Mouse (Mus musculus) MEL-GATA-1-ER (cell line): ENCODE results near the gene Mthfd1l.
"Not testable (repeated sequence)": the region's sequence is repeated elsewhere in the genome, so short reads cannot be mapped to it uniquely, and the experiment has no call there.

Experiments
- DNase-seq: peaks from one replicate; pipeline ENCODE4 v3.0.0-alpha.2; 2012; ENCODE audit warnings: low read depth; ENCODE audit errors: extremely low read depth

The Mthfd1l gene

DNA sequence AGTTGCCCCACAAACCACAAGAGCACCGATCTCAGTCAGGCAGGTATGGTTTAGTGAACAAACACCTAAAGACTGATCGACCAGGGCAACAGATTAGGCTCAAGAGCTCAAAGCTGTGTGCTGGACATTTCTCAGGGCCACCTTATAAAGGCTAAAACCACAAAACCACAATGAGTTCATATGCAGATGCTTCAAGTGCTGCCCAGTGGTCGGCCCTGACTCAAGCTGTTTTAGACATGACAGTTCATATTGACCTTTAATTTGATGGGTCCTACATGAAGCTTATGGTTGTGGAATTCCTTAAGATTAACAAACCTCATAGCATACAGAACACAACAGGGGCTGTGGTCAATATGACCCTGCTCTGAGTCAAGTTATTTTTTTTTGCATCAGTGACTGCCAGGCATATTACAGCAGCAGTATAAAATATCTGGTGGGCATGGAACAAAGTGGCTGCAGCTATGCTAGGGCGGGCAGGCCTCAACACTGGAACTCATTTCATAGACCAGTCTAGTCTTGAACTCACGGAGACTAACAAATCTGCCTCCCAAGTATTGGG is 227.7 kb downstream of the Mthfd1l start:
- DNase-seq = no peak

DNA sequence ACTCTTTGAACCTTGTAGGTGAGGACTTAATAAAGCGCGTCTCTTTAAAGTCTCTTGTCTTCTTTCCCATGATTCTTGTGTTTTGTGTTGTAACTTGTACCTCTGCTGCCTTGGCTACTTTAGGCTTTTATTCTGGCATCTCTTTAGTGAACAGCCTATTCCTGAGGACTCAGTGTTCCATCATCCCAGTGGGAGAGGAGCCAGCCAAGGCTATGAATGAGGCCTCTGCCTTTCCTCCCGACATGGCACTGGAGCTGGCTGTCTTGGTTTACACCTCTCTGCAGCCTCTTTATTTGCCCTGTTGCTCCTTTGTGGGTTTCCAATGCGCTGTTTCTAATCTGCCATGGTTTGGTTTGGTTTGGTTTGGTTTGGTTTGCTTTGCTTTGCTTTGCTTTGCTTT is 228.2 kb downstream of the Mthfd1l start:
- no peak for DNase-seq

DNA sequence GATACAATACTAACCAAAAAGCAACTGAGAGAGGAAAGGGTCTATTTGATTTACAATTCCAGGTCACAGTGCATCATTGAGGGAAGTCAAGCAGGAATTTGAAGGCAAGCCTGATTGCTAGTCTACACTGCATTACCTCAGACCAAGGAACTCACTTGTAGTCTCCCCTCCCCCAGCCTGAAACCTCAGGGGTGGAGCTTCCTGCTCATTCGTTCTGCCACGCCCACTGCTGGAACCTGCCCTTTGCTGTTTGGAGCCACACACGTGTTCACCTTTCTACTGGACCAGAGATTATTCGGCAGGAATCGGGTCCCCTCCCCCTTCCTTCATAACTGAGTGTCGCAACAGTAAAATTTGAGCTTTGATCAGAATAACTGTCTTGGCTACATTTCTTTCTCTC is 230.7 kb downstream of the Mthfd1l start:
- not testable (repeated sequence) for DNase-seq

DNA sequence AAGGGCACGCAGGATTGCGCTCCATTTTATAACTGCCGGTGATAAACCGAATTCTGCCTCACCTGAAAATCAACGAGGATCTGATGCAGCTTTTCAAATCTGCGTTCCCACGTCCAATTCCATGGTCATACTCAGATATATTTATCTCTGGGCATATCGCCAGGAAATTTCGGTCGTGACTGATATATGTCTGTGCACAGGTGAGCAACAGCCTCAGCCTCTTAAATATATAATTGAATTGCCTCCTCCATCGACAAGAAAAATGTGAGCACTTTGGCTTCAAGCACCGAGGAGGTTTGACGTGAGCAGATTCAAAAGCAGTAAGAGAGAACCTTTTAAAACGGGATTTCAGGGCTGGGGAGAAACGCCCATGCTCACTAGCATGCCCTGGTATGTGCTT is 236.1 kb downstream of the Mthfd1l start:
- no peak for DNase-seq

DNA sequence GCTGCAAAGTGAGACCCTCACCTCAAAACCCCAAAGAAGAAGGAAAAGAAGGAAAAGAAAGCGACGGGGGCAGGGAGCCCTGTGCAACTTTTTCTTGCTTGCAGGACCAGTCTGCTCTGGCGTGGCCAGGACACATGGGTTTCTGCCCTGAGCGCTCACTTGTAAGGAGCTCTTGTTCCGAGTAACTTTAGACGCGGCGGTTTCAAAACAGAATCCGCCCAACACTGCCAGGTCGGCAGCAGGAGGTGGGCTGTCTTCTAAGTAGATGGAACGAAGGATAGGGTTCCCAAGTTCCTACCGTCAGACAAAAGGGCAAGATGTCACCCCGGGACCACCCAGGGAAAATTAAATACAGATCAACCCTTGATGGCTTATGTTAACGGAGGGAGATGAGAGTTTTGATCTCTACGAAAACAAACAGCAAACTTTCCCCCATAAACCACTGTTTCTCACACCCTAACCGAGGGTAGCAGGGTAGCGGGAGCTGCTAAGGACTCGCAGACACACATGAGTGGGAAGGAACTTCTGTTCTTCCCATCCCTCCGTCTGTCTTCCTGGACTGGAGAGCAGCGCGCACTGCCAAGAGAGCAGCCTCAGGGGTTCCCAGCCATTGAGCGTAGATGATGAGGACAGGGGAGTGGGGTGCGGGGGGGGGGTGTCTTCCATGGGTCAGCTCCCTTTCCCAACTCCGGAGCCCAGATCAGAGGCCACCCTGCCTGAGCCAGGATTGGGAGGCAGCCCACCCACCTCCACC is 237.6 kb downstream of the Mthfd1l start:
- DNase-seq = no peak

DNA sequence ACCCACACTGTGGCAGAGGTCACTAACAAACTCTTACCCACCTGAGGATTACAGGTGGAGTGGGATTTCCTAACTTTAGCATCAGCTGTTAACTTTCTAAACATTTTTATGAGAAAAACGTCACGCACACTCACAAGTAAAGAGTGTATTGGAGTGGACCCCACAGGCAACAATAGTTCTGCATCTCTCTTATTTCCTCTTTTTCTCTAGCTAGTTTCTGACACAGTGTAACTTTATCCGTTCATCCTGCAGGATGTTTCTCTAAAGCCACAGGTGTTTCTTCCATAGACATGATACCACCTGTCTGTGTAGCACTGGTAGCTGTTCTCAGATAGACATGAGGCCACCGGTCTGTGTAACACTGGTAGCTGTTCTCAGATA is 238.1 kb downstream of the Mthfd1l start:
- DNase-seq = no peak
